14 mouse cellular contexts compared by ENCODE assay signal in genomic region chr15:78605371-78605791, GRCm38 (mm10). TPM values are rescaled to one million over a fixed set of nuclear protein-coding genes. Genes with fewer than 3 reads are reported as not detected.
DNase-seq lines count a peak whose midpoint lies in the region; ATAC-seq and TF ChIP-seq lines count a peak whose summit lies in the region.
"Had no signal": no experiment of that assay in that cellular context is flagged by ENCODE, and none has a peak within 500 bp of the region (broad histone marks: within the 10 kb centered on the region; RNA-seq: fewer than 3 reads in every experiment).

No protein-coding gene starts in this region.

- H3K27ac ChIP-seq in olfactory bulb, adult 2 months (ENCODE audit: insufficient read depth, low read depth, low read length): peak overlapping the region; percentile 69; the same call in 1 of the 2 replicates
- H3K27ac ChIP-seq: hindbrain, embryonic 14.5 days; liver, embryonic 14.5 days; midbrain, embryonic 13.5 days had no signal

- TF ChIP-seq CTCF in olfactory bulb, adult 2 months (IDR thresholded peaks at IDR 0.05; ENCODE audit: insufficient read depth, low read depth, low read length): no peak

- ATAC-seq in CD4-positive, CD25-positive, alpha-beta regulatory T cell, adult 4 months: no peak
- no peak for ATAC-seq in megakaryocyte-erythroid progenitor cell, adult 5-6 weeks (replicated peaks; ENCODE audit: low FRiP score, low TSS enrichment, poor library complexity, severe bottlenecking)
- ATAC-seq: midbrain, embryonic 13.5 days had no signal

- TF ChIP-seq POLR2A in olfactory bulb, adult 2 months (IDR thresholded peaks at IDR 0.05; ENCODE audit: insufficient read depth, low read depth, low read length): no peak

- whole genome bisulfite sequencing in olfactory bulb, adult 2 months: 58% methylated on average over 3 of the region's 3 CpGs

- H3K4me3 ChIP-seq in olfactory bulb, adult 2 months (ENCODE audit: insufficient read depth, low read depth, low read length): no peak overlapping the region
- H3K4me3 ChIP-seq: midbrain, embryonic 13.5 days had no signal

- peak; percentile 53 for DNase-seq in CD4-positive, CD25-positive, alpha-beta regulatory T cell, adult 2 months (ENCODE audit: low read depth, low spot score)
- DNase-seq in spleen, adult 18-20 months: peak; percentile 50 to 60
- DNase-seq in spleen, postnatal 4 days (ENCODE audit: low spot score in 2 of 2): no peak
- peak; percentile 77 for DNase-seq in thymus, postnatal 4 days
- DNase-seq in kidney, adult 18-20 months: no peak
- DNase-seq: heart, postnatal 10 days; kidney, adult 11 months; kidney, postnatal 25 days had no signal

- H3K4me1 ChIP-seq in olfactory bulb, adult 2 months (ENCODE audit: control insufficient read depth, insufficient read depth, low read length): peaks cover 55% of the 10 kb centered on the region

RNA-seq across cellular contexts. Expression of gene Cyth4, which starts 8.5 kb away (rescaled TPM):
- 100 to 1,000 TPM; 299 to 603 TPM for polyA plus RNA-seq in CD4-positive, CD25-positive, alpha-beta regulatory T cell, adult 4 months (2017; shearing (Covaris generic))
- polyA plus RNA-seq in olfactory bulb, adult 2 months (2012; ENCODE audit: insufficient read depth, insufficient read length, low replicate concordance, missing spikeins): not detected in 2 replicates
- total RNA-seq in megakaryocyte-erythroid progenitor cell, adult 5-6 weeks (2014; fragmentation: Nextera tagmentation): 7.0 and 18.8 TPM in 2 replicates
- total RNA-seq in megakaryocyte-erythroid progenitor cell, adult 5-6 weeks (2017): 12.9 and 13.1 TPM in 2 replicates

RNA-seq across cellular contexts. Expression of gene Rac2, which starts 32.8 kb away (rescaled TPM):
- polyA plus RNA-seq in CD4-positive, CD25-positive, alpha-beta regulatory T cell, adult 4 months (2017; shearing (Covaris generic)): 1,000 to 10,000 TPM; 2,983 to 4,093 TPM
- 2,065 TPM in 1 of 2 replicates, not detected in the other for polyA plus RNA-seq in olfactory bulb, adult 2 months (2012; ENCODE audit: insufficient read depth, insufficient read length, low replicate concordance, missing spikeins)
- total RNA-seq in megakaryocyte-erythroid progenitor cell, adult 5-6 weeks (2014; fragmentation: Nextera tagmentation): 134 and 169 TPM in 2 replicates
- total RNA-seq in megakaryocyte-erythroid progenitor cell, adult 5-6 weeks (2017): 33.0 and 80.9 TPM in 2 replicates

Comparison
In these comparisons a context has a peak if more than half of its experiments do, and no peak if none do; other contexts are left out.
1. DNase-seq: peak in CD4-positive, CD25-positive, alpha-beta regulatory T cell, adult 2 months (single experiment), spleen, adult 18-20 months (2 of 2) and thymus, postnatal 4 days (single experiment); none in spleen, postnatal 4 days (0 of 2) and kidney, adult 18-20 months (single experiment).
2. RNA of gene Cyth4, which starts 8.5 kb away (polyA plus RNA-seq): 299 to 603 TPM in CD4-positive, CD25-positive, alpha-beta regulatory T cell, adult 4 months; not detected in olfactory bulb, adult 2 months; every median in the first group is over 100 times any median in the second.